Mouse (Mus musculus) CD4-positive naive resting alpha-beta T cell, adult 76 days (primary cell): ENCODE measurements around the gene Iffo2. TPM values are rescaled to one million over a fixed set of nuclear protein-coding genes. Genes with fewer than 3 reads are reported as not detected.

Experiments
- total RNA-seq: library from RNA; stranded (reverse); gene quantifications from one replicate; pipeline ENCODE4 v1.2.4, GENCODE M21; 2023

Gene Iffo2
- total RNA-seq, result 15.1 TPM

DNA sequence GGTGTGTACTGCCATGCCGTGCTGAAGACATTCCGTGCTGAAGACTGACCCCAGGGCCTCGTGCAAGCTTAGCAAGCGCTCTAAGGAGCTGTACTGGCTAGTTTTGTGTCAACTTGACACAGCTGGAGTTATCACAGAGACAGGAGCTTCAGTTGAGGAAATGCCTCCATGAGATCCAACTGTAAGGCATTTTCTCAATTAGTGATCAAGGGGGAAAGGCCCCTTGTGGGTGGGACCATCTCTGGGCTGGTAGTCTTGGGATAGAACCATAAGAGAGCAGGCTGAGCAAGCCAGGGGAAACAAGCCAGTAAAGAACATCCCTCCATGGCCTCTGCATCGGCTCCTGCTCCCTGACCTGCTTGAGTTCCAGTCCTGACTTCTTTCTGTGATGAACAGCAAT lies at the start of gene Iffo2:
Iffo2 (plus strand) TSS at position 301 of the 400 bp plus-strand sequence.

DNA sequence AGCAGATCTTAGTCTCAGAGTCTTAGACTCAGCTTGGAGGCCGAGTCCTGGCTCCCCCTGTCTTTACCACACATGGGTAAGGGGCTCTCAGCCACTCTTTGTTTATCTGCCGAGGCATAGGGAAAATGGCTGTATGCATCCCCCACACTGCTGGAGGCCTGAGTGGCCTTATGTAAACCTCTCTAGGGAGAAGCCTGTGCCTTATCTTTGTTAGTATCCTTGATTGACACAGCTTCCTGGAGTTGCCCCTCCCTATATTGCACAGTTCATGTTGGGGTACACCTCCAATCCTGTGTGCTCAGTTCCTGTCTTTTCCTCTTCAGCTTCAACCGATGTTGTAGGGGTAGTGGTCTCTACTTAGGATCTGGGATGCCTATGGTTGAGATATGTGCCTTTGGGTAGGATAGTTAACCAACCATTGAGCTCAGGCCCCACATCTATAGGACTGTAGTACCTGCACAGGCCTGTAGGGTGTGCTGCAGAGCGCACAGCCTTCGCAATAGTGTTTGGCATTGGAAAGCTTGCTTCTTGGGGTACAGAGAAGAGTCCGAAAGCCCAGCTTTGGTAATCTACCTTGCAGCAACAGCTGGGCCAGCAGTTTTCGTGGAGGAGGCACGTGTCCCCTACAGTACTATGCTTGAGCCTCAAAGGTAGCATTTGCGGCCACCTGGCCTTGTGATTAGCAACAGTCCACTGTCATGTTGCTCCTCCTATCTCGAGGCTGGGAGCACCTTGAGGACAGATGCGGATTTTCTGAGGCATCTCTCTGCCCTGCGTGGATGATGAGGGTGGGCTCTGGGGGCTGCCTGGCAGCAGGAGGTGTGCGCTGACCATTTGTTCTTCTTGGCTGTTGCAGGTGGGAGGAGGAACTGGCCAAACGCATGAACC lies 72.3 kb downstream of the Iffo2 start, which contains the start of gene Gm21969:
Gm21969 (plus strand) TSS at position 830 of the 888 bp plus-strand sequence.

DNA sequence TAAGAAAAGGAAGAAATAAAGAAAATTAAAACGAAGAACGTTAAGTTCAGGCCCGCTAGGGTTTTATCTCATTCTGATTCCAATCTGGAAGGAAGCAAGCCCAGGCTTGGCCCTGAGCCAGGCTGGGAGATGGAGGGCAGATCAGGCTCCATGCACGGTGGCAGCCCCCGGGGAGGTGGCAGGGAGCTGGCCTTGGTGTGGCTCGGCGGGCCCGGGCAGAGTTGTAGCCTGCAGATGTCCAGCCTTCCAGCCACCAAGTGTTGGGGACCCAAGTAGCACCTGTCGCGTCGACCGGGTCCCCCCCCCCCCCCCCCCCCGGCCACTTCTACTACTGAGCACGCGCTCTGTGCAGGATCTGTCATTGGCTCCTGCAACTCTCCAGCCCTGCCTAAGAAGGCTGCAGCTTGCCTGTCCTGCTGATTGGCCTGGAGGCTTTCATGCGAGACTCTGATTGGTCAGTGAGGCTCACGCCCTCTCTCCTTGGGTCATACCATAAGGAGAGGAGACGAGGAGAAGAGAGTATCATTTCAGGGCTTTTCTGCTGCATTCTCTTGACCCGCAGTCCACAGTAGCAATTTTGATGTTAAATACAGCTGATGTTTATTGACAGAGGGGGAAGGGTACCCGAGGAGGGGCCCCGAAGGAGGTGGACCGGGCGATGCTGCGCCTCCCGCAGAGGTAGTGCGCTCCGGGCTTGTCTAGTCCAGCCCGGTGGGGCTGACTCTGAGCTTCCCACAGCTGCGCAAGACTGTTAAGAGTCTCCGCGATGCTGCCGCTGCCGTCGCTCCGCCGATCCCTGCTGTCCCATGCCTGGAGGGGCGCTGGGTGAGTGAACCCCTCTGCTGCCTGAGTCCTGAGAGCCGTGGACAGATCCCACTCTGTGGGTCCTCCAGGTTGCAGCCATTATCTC lies 92.3 kb downstream of the Iffo2 start, which contains the start of gene Aldh4a1:
Aldh4a1 (plus strand) TSS at position 494 of the 910 bp plus-strand sequence.

DNA sequence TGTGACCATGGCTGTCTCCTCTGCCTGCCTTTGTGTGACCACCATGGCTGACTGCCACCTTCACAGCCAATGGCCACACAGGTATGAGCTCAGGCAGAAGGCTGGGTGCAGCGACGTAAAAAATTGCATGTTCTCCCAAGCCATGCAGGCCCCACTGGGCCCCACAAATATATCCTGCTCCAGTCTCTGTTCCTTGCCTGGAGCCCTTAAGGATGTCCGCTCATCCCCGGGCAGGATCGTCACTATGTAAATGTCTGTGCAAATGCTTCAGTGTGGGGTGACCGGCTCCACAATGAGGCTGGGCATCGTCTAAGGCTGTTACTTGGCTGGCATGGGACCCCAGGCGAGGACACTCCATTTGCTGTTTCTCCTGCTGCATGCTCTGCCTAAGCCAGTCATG lies 122.9 kb downstream of the Iffo2 start, which contains the start of gene Tas1r2:
Tas1r2 (plus strand) TSS at position 301 of the 400 bp plus-strand sequence.

Other genes starting within 250 kb of the Iffo2 start
- gene Pqlc2, start 219.8 kb upstream of the Iffo2 start, total RNA-seq, result 6.3 TPM
- 13.0 TPM for gene Akr7a5, start 219.8 kb upstream of the Iffo2 start, total RNA-seq
- 120 TPM for gene Mrto4, start 178.0 kb upstream of the Iffo2 start, total RNA-seq
- gene Emc1, start 178.0 kb upstream of the Iffo2 start, total RNA-seq, result 37.9 TPM
- 253 TPM for gene Ubr4, start 177.9 kb upstream of the Iffo2 start, total RNA-seq
- not detected for gene Gm21969, start 72.6 kb downstream of the Iffo2 start, total RNA-seq
- 16.8 TPM for gene Aldh4a1, start 92.3 kb downstream of the Iffo2 start, total RNA-seq
- not detected for gene Tas1r2, start 123.0 kb downstream of the Iffo2 start, total RNA-seq